Mouse (Mus musculus) ES-E14 (cell line): Measurements from ENCODE around the gene Dcaf8.

Source experiments
- CHD2 ChIP-seq: IDR thresholded peaks from 2 replicates; pipeline ENCODE4 v1.6.1; 2014; ENCODE audit warnings: mild to moderate bottlenecking, low read depth, low read length, inconsistent platforms
- HCFC1 ChIP-seq: IDR thresholded peaks from 2 replicates; pipeline ENCODE4 v1.6.1; 2012; ENCODE audit warnings: low read length, inconsistent platforms, borderline replicate concordance; ENCODE audit not compliant: insufficient read depth
- MAFK ChIP-seq: IDR thresholded peaks from 2 replicates; pipeline ENCODE4 v1.6.1; 2014; ENCODE audit warnings: mild to moderate bottlenecking, low read depth, low read length, inconsistent platforms; ENCODE audit not compliant: insufficient read depth
- ZC3H11A ChIP-seq: IDR thresholded peaks from 2 replicates; pipeline ENCODE4 v1.6.1; 2012; ENCODE audit warnings: low read depth, mild to moderate bottlenecking, inconsistent platforms, low read length, borderline replicate concordance
- ZNF384 ChIP-seq: IDR thresholded peaks from 2 replicates; pipeline ENCODE4 v1.6.1; 2012; ENCODE audit warnings: low read depth, low read length, inconsistent platforms

GRCm38 (mm10) chr1:172119100-172119499, 28.8 kb upstream of the Dcaf8 start:
- no peak for TF ChIP-seq CHD2
- no peak for TF ChIP-seq MAFK
- TF ChIP-seq HCFC1, result no peak
- no peak for TF ChIP-seq ZNF384
- TF ChIP-seq ZC3H11A, result no peak
